Mouse (Mus musculus): ENCODE data around the gene Boll.
"Not testable (repeated sequence)": the region's sequence is repeated elsewhere in the genome, so short reads cannot be mapped to it uniquely, and the experiment has no call there.

Boll gene

GRCm38 (mm10) chr1:55363044-55363565 lies at the start of gene Boll:
Gene Boll, minus strand, starts transcription at chr1:55363469.
- DNase-seq (ENCODE audit: low spot score in 2 of 2): peak; percentile 4 to 21

- no peak for DNase-seq (ENCODE audit: low spot score in 2 of 2)
Observed at GRCm38 (mm10) chr1:55412569-55412968, 49.3 kb upstream of the Boll start.

- DNase-seq (ENCODE audit: low spot score in 2 of 2): no peak
Observed at GRCm38 (mm10) chr1:55411079-55411478, 47.8 kb upstream of the Boll start.

DNA sequence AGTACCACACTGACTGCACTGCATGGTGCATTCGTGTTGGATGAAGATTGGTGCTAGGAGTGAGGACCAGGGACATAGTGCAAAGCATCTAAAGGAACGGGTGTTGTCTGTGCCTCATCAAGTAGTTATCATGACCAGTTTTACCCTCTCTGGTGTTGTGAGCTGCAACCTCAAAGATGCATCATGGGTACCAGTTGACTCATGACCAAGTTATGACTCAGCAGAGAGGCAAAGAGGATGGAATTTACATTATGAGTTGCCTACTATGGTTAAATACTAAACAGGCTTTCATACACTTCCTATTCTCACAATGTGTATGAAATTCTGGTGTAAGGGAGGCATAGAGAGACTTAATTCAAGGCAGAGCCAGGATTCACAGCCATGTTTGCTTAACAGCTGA lies 47.4 kb upstream of the Boll start:
- no peak for DNase-seq (ENCODE audit: low spot score in 2 of 2)

- DNase-seq (ENCODE audit: low spot score in 2 of 2): no peak
Observed at GRCm38 (mm10) chr1:55406531-55407375, 43.5 kb upstream of the Boll start.

DNA sequence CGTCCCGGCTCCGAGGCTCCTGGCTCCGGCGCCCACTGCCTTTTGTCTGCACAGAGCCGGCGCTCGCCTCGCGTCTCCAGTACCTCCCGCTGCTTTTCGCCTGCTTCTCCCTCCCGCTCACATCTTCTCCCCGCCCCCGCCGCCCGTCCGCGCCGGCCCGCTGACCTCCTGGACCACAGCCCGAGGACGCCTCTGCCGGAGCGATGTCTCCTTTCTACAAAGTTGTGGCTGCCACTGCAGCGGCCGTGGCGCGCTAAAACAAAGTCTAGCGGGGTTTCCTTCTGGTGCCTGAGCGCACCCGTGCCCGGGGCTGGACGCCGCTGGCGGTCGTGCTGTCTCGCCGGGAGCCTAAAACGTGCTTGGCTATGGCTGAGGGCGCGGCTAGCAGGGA lies 42.7 kb upstream of the Boll start:
- DNase-seq (ENCODE audit: low spot score in 2 of 2): no peak

GRCm38 (mm10) chr1:55405272-55406022 lies 42.2 kb upstream of the Boll start, which contains the start of gene Plcl1:
Gene Plcl1, plus strand, starts transcription at chr1:55405921.
- peak; percentile 97 for DNase-seq (ENCODE audit: low spot score in 2 of 2)

DNA sequence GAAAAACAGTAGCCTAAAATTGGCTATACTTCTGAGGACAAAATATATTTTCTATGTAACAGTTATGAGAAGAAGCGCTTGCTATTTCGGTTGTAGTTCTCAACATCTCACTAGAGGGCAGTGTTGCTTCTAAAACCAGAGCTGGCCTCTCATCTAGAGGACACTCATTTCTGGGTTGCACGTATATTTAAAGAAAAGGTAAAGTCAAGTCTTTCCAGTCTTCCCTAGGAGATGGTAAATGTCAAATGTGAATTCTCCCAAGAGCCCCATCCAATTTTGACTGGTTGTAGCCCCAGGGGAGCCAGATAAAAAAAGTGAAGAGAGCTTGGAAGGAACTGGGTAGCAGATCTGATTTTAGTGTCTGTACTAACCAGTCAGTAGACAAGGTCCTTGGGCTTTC lies 41.2 kb upstream of the Boll start:
- peak; percentile 55 to 62 for DNase-seq (ENCODE audit: low spot score in 2 of 2)

GRCm38 (mm10) chr1:55399891-55400290 lies 36.6 kb upstream of the Boll start:
- peak in 1 of 2 experiments; percentile 44 for DNase-seq (ENCODE audit: low spot score in 2 of 2)

DNA sequence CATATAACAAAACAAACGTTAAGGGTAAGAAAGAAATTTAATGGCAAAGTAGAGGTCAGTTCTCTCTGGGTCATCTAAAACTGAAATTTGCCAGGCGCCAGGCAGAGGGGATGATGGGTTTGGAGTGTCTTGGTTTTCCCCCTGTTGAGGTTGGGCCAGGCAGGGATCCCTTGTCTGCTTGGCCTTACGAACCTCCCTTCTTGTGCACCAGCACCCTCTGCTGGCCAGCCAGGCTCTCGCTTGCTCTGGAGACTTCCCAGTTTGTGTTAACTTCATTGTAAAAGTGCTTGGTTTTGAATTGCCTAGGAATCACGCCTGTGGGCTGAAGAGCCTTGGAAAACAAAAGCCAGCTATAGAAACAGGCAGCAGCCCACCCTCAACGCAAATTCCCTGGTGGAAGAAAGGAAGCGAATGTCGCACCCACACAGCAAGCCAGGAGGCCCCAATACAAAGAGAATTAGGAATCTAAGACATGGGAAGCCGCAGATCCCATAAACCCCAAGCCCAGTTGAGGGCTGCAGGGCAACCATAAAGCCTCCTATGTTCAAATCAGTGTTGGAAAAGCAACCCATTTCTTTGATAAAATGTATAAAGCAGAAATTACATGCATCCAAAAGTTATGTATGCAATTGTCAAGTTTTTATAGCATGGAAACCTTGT lies 20.0 kb upstream of the Boll start:
- DNase-seq (ENCODE audit: low spot score in 2 of 2): peak; percentile 63 to 74

GRCm38 (mm10) chr1:55380527-55380926 lies 17.3 kb upstream of the Boll start:
- no peak for DNase-seq (ENCODE audit: low spot score in 2 of 2)

- DNase-seq (ENCODE audit: low spot score in 2 of 2): no peak
Observed at GRCm38 (mm10) chr1:55372626-55373025, 9.4 kb upstream of the Boll start.

DNA sequence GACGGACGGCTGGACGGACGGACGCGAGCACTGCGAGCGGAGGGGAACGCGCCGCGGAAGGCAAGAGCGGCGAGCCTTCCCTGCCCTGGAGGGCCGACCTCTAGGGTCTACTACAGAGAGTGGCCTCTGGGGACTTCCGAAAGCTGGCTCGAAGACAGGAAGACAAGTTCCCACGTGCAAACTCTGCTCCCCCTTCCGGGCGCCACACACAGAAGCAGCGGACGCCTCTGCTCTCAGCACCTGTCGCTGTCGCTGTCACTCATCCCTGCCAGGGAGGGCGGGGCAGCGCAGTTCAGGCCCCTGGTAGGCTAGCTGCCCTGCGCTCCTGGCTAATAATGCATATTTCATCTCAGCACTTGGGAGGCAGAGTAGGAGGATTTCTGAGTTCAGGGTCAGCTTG lies 317 bp upstream of the Boll start:
- no peak for DNase-seq (ENCODE audit: low spot score in 2 of 2)

- DNase-seq (ENCODE audit: low spot score in 2 of 2): no peak
Observed at GRCm38 (mm10) chr1:55362634-55363033, 635 bp downstream of the Boll start.

DNA sequence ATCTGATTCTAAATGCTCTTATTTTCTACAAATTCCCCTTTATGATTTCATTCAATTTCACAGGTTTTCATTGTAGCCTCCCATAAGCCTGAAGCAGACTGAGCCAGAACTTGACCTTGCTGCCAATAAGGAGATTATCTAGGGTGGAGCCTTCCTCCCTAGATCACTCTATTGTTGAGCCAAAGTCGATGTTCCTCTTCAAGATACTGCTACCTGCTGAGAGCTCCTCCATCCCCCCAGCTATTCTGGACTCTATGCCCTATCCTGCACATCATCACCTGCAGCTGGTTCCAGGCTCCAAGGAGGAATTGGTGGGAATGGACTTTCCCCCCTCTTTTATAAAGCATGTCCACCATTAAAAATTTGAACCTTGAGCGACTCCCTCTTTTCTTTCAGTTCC lies 11.4 kb downstream of the Boll start:
- not testable (repeated sequence) for DNase-seq (ENCODE audit: low spot score in 2 of 2)

DNA sequence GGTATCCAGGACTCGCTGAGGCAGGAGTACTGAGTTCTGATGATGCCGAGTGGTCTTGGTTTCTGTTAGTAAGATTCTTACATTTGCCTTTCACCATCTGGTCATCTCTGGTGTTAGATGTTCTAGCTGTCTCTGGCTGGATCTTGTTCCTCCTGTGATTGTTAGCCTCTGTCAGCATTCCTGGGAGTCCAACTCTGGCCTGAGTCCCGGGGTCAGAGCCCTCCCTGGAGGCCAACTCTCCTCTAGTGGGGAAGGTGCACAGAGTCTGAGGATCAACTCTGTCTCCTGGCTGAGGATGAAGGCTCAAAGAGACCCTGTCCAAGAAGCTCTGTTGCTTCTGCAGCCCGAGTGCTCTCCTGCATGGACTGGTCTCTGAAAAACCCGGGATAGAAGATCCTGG lies 37.8 kb downstream of the Boll start:
- DNase-seq (ENCODE audit: low spot score in 2 of 2): not testable (repeated sequence)

DNA sequence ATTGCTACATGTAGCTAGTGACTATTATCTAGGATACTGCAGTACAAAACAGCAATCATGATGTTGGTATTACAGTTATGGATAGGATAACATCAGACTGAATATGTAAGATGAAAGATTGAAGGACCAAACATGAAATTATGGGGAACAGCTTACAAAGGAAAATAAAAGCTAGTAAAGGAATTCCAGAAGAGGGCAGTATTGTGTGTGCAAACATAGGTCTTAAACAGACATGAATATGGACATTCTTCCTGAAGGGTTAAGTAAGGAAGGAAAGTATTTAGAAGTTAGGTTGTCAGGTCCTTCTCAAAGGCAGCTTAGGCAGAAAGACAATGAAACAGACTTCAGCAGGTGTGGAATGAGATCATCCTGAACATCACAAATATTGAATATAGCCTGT lies 62.2 kb downstream of the Boll start:
- DNase-seq (ENCODE audit: low spot score in 2 of 2): no peak

GRCm38 (mm10) chr1:55279081-55279480 lies 84.2 kb downstream of the Boll start:
- DNase-seq (ENCODE audit: low spot score in 2 of 2): no peak

DNA sequence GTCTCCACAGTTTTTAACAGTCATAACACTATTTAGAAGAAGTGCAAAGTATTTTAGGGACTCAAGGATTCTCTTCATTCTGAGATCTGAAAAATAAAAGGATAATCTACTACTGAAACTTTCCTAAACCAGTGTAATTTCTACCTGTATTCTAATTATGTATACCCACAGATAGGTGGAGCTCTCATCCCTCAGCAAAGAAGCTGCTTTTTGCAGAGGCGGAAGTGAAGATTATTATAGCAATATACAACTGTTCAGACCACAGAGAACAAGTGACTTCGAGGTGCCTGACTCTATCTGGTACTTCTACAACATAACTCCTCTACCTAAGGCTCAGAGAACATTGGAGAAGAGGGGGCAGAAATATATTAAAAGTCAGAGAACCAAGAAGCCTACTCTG lies 97.8 kb downstream of the Boll start:
- no peak for DNase-seq (ENCODE audit: low spot score in 2 of 2)

- no peak for DNase-seq (ENCODE audit: low spot score in 2 of 2)
Observed at GRCm38 (mm10) chr1:55264385-55264784, 98.9 kb downstream of the Boll start.

GRCm38 (mm10) chr1:55246374-55246773 lies 116.9 kb downstream of the Boll start:
- DNase-seq (ENCODE audit: low spot score in 2 of 2): no peak

- peak in 1 of 2 experiments; percentile 36 for DNase-seq (ENCODE audit: low spot score in 2 of 2)
Observed at GRCm38 (mm10) chr1:55239237-55239636, 124.0 kb downstream of the Boll start.
